Mouse (Mus musculus) CH12.LX (cell line): ENCODE measurements around the gene Tep1. TPM values are rescaled to one million over a fixed set of nuclear protein-coding genes. Genes with fewer than 3 reads are reported as not detected.

Experiments used
- DNase-seq: peaks from one replicate; pipeline ENCODE4 v3.0.0-alpha.2; 2013; ENCODE audit errors: extremely low read depth
- H3K27ac ChIP-seq: 2 replicates; pipeline ENCODE4 v1.5.1; 2012; ENCODE audit warnings: low read depth, mild to moderate bottlenecking, control low read depth, moderate library complexity; ENCODE audit not compliant: insufficient read depth
- H3K27me3 ChIP-seq: replicated peaks from 2 replicates; pipeline ENCODE3; 2012; ENCODE audit warnings: inconsistent platforms
- H3K36me3 ChIP-seq, 2 experiments: replicated peaks in 1 of 2; 2 replicates each; pipeline versions ENCODE3 to v1.6.1; 2012; ENCODE audit warnings: inconsistent platforms in 1 of 2, low read length in 1 of 2, mild to moderate bottlenecking in 1 of 2, mixed read lengths in 1 of 2, moderate library complexity in 1 of 2; ENCODE audit not compliant: control insufficient read depth in 1 of 2, insufficient read depth in 1 of 2
- H3K4me1 ChIP-seq, 2 experiments: 2 replicates each; pipeline ENCODE4 v1.6.1; 2012; ENCODE audit warnings: inconsistent platforms in 1 of 2, moderate library complexity in 1 of 2; ENCODE audit not compliant: insufficient read depth in 2 of 2, control insufficient read depth in 1 of 2
- H3K4me2 ChIP-seq: 2 replicates; pipeline ENCODE4 v1.6.1; 2012; ENCODE audit warnings: low read depth, mild to moderate bottlenecking, control low read depth; ENCODE audit not compliant: poor library complexity, insufficient read depth, severe bottlenecking
- H3K4me3 ChIP-seq, 3 experiments: fragments of 150-350 bp in 1 of 3; sonication (generic) in 1 of 3; replicated peaks in 1 of 3; 2 replicates each; pipeline versions ENCODE3 to v1.5.1; 2011 to 2012; ENCODE audit warnings: low read depth in 2 of 3, low read length in 2 of 3, mild to moderate bottlenecking in 2 of 3, moderate library complexity in 2 of 3, control low read depth in 1 of 3, improper control_type of control experiment in 1 of 3, inconsistent platforms in 1 of 3, mixed read lengths in 1 of 3; ENCODE audit not compliant: poor library complexity in 1 of 3
- H3K79me2 ChIP-seq: replicated peaks from 2 replicates; pipeline ENCODE4 v1.6.1; 2012; ENCODE audit warnings: mild to moderate bottlenecking, moderate library complexity; ENCODE audit not compliant: control insufficient read depth, poor library complexity, insufficient read depth, severe bottlenecking; ENCODE audit errors: extremely low read depth
- H3K9ac ChIP-seq: 2 replicates; pipeline ENCODE4 v1.6.1; 2012; ENCODE audit warnings: low read depth, mild to moderate bottlenecking, control low read depth, moderate library complexity; ENCODE audit not compliant: insufficient read depth
- H3K9me3 ChIP-seq: replicated peaks from 2 replicates; pipeline ENCODE3; 2012; ENCODE audit warnings: low read length, inconsistent platforms, mixed read lengths
- BHLHE40 ChIP-seq: IDR thresholded peaks from 2 replicates; pipeline ENCODE4 v1.6.1; 2011; ENCODE audit warnings: mild to moderate bottlenecking, low read depth, low read length, improper control_type of control experiment
- CHD1 ChIP-seq: IDR thresholded peaks from 2 replicates; pipeline ENCODE4 v1.6.1; 2012; ENCODE audit warnings: low read depth, low read length, improper control_type of control experiment, inconsistent platforms
- CHD2 ChIP-seq: IDR thresholded peaks from 2 replicates; pipeline ENCODE4 v1.6.1; 2011; ENCODE audit warnings: low read length, improper control_type of control experiment
- CTCF ChIP-seq, 2 experiments: IDR thresholded peaks in 1 of 2; conservative IDR thresholded peaks in 1 of 2; 2 replicates each; pipeline ENCODE4 v1.5.1; 2011 to 2012; ENCODE audit warnings: low read depth in 2 of 2, low read length in 2 of 2, improper control_type of control experiment in 1 of 2, inconsistent platforms in 1 of 2, mild to moderate bottlenecking in 1 of 2, moderate library complexity in 1 of 2
- EP300 ChIP-seq: IDR thresholded peaks from 2 replicates; pipeline ENCODE4 v1.6.1; 2011; ENCODE audit warnings: low read length, improper control_type of control experiment
- ETS1 ChIP-seq: conservative IDR thresholded peaks from 2 replicates; pipeline ENCODE4 v1.6.1; 2012; ENCODE audit warnings: low read depth, mild to moderate bottlenecking, inconsistent platforms, low read length, improper control_type of control experiment, moderate library complexity
- GABPA ChIP-seq: IDR thresholded peaks from 2 replicates; pipeline ENCODE4 v1.6.1; 2012; ENCODE audit warnings: low read depth, low read length, improper control_type of control experiment, inconsistent platforms; ENCODE audit not compliant: insufficient replicate concordance
- JUN ChIP-seq: IDR thresholded peaks from 2 replicates; pipeline ENCODE4 v1.6.1; 2011; ENCODE audit warnings: low read depth, mild to moderate bottlenecking, low read length, improper control_type of control experiment, moderate library complexity; ENCODE audit not compliant: insufficient read depth
- JUND ChIP-seq: conservative IDR thresholded peaks from 2 replicates; pipeline ENCODE4 v1.6.1; 2011; ENCODE audit warnings: low read depth, low read length, improper control_type of control experiment
- MAFK ChIP-seq: IDR thresholded peaks from 2 replicates; pipeline ENCODE4 v1.6.1; 2011; ENCODE audit warnings: low read length, improper control_type of control experiment; ENCODE audit not compliant: insufficient replicate concordance
- MAX ChIP-seq: IDR thresholded peaks from 2 replicates; pipeline ENCODE4 v1.6.1; 2011; ENCODE audit warnings: low read length, improper control_type of control experiment
- MAZ ChIP-seq: IDR thresholded peaks from 2 replicates; pipeline ENCODE4 v1.6.1; 2012; ENCODE audit warnings: low read depth, mild to moderate bottlenecking, inconsistent platforms, low read length, improper control_type of control experiment, moderate library complexity
- MEF2A ChIP-seq: IDR thresholded peaks from 2 replicates; pipeline ENCODE4 v1.6.1; 2014; ENCODE audit warnings: low read depth, mild to moderate bottlenecking, inconsistent platforms, low read length, improper control_type of control experiment, borderline replicate concordance
- MXI1 ChIP-seq: IDR thresholded peaks from 2 replicates; pipeline ENCODE4 v1.6.1; 2011; ENCODE audit warnings: mild to moderate bottlenecking, low read depth, low read length, improper control_type of control experiment
- MYC ChIP-seq: IDR thresholded peaks from 2 replicates; pipeline ENCODE4 v1.6.1; 2011; ENCODE audit warnings: low read depth, mild to moderate bottlenecking, improper control_type of control experiment, low read length
- NELFE ChIP-seq: IDR thresholded peaks from 2 replicates; pipeline ENCODE4 v1.6.1; 2011; ENCODE audit warnings: low read depth, low read length, improper control_type of control experiment
- NRF1 ChIP-seq: IDR thresholded peaks from 2 replicates; pipeline ENCODE4 v1.6.1; 2014; ENCODE audit warnings: low read depth, mild to moderate bottlenecking, inconsistent platforms, low read length, improper control_type of control experiment, moderate library complexity
- POLR2A ChIP-seq: IDR thresholded peaks from 2 replicates; pipeline ENCODE4 v1.6.1; 2011; ENCODE audit warnings: low read depth, mild to moderate bottlenecking, improper control_type of control experiment, low read length
- POLR2AphosphoS2 ChIP-seq: IDR thresholded peaks from 2 replicates; pipeline ENCODE4 v1.6.1; 2011; ENCODE audit warnings: low read depth, low read length, improper control_type of control experiment
- RAD21 ChIP-seq: IDR thresholded peaks from 2 replicates; pipeline ENCODE4 v1.6.1; 2011; ENCODE audit warnings: low read depth, mild to moderate bottlenecking, low read length, improper control_type of control experiment, moderate library complexity
- RCOR1 ChIP-seq: conservative IDR thresholded peaks from 2 replicates; pipeline ENCODE4 v1.6.1; 2012; ENCODE audit warnings: low read depth, mild to moderate bottlenecking, inconsistent platforms, low read length, improper control_type of control experiment
- SIN3A ChIP-seq: IDR thresholded peaks from 2 replicates; pipeline ENCODE4 v1.6.1; 2012; ENCODE audit warnings: low read length, improper control_type of control experiment, inconsistent platforms
- SMC3 ChIP-seq: IDR thresholded peaks from 2 replicates; pipeline ENCODE4 v1.6.1; 2011; ENCODE audit warnings: low read depth, low read length, improper control_type of control experiment
- TBP ChIP-seq: conservative IDR thresholded peaks from 2 replicates; pipeline ENCODE4 v1.6.1; 2011; ENCODE audit warnings: low read depth, low read length, improper control_type of control experiment
- TCF12 ChIP-seq: IDR thresholded peaks from 2 replicates; pipeline ENCODE4 v1.6.1; 2014; ENCODE audit warnings: low read depth, mild to moderate bottlenecking, inconsistent platforms, low read length, improper control_type of control experiment
- USF1 ChIP-seq: IDR thresholded peaks from 2 replicates; pipeline ENCODE4 v1.6.1; 2014; ENCODE audit warnings: low read depth, mild to moderate bottlenecking, inconsistent platforms, low read length, improper control_type of control experiment
- USF2 ChIP-seq: conservative IDR thresholded peaks from 2 replicates; pipeline ENCODE4 v1.6.1; 2011; ENCODE audit warnings: low read depth, low read length, improper control_type of control experiment
- ZKSCAN1 ChIP-seq: IDR thresholded peaks from 2 replicates; pipeline ENCODE4 v1.6.1; 2012; ENCODE audit warnings: low read depth, inconsistent platforms, low read length, improper control_type of control experiment, borderline replicate concordance
- ZMIZ1 ChIP-seq: IDR thresholded peaks from 2 replicates; pipeline ENCODE4 v1.6.1; 2012; ENCODE audit warnings: low read depth, mild to moderate bottlenecking, inconsistent platforms, low read length, improper control_type of control experiment
- ZNF384 ChIP-seq: IDR thresholded peaks from 2 replicates; pipeline ENCODE4 v1.6.1; 2012; ENCODE audit warnings: low read depth, low read length, improper control_type of control experiment, inconsistent platforms
- dilution Hi-C: fragments of 300-500 bp; cut with MboI; formaldehyde crosslinking; loops from 2 replicates; pipeline ENCODE4 v1.14.3; 2020; ENCODE audit warnings: low sequenced_read_pairs; ENCODE audit not compliant: extremely low pct_unique_long_range_greater_than_20kb, extremely low pct_ligation_motif_present
- in situ Hi-C: fragments of 300-500 bp; cut with MboI; formaldehyde crosslinking; loops from 3 replicates; pipeline ENCODE4 v1.14.3; 2019; ENCODE audit warnings: low sequenced_read_pairs, low pct_ligation_motif_present, low pct_unique_long_range_greater_than_20kb, mixed read lengths
- polyA plus RNA-seq: library from polyadenylated mRNA; unstranded; fragments of >175 nt; gene quantifications from 2 replicates; pipeline ENCODE4 v1.2.1, GENCODE M21; 2012; ENCODE audit warnings: low read depth; ENCODE audit not compliant: insufficient read length
- total RNA-seq, 2 experiments: library from RNA; depleted of rRNA; stranded (reverse); fragments of 300-350 nt in 1 of 2; fragments of >200 nt in 1 of 2; gene quantifications; 2 replicates each; pipeline ENCODE4 v1.2.3; 2012 to 2014

Tep1 gene
- total and polyA plus RNA-seq, 3 experiments, result 4.1 to 14.7 (median 12.9) TPM

DNA sequence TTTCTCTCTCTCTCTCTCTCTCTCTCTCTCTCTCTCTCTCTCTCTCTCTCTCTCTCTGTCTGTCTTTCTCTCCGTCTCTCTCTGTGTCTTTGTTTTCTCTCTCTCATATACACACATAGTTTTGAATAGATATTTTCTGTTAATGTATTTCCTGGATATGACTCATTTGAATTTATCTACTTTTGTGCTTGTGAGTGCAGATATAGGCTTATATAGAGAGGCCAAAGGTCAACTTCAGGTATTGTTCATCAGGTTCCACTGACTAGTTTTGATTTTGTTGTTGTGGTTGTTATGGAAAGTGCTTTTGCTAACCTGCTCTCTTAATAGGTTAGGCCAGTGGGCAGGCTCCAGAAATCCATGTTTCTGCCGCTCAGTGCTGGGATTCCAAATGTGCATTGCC is 57.3 kb downstream of the Tep1 start:
- no peak for TF ChIP-seq CHD1
- no peak for TF ChIP-seq JUND
- TF ChIP-seq SIN3A, result no peak
- no peak for TF ChIP-seq RAD21
- no peak for TF ChIP-seq CTCF (conservative IDR thresholded peaks at IDR 0.05 in 1 of 2, IDR thresholded peaks at IDR 0.05 in 1 of 2; ENCODE audit: low read depth in 2 of 2, low read length in 2 of 2)
- no peak for TF ChIP-seq MAZ
- TF ChIP-seq, all 38 proteins: peak for 0
- dilution Hi-C loops, result no loop called here
- peaks cover 1% of the 10 kb centered on the region; the same call in 1 of the 2 replicates for H3K79me2 ChIP-seq
- no peaks in the 10 kb centered on the region for H3K27me3 ChIP-seq
- peaks cover 0 to 7% of the 10 kb centered on the region in 2 experiments; a peak in 1 of 4 replicates for H3K4me1 ChIP-seq
- no peak overlapping the region for H3K4me3 ChIP-seq
- no peak for DNase-seq
- in situ Hi-C loops, result loop anchor here (25.0 kb wide), 1 partner anchor 449 kb away; the partner anchor contains the start of gene Rnase2a
- H3K27ac ChIP-seq, result no peak overlapping the region
- H3K4me2 ChIP-seq, result no peak overlapping the region
- peaks cover 57 to 76% of the 10 kb centered on the region in 2 experiments for H3K36me3 ChIP-seq
- H3K9me3 ChIP-seq, result no peaks in the 10 kb centered on the region
- H3K9ac ChIP-seq, result no peak overlapping the region

DNA sequence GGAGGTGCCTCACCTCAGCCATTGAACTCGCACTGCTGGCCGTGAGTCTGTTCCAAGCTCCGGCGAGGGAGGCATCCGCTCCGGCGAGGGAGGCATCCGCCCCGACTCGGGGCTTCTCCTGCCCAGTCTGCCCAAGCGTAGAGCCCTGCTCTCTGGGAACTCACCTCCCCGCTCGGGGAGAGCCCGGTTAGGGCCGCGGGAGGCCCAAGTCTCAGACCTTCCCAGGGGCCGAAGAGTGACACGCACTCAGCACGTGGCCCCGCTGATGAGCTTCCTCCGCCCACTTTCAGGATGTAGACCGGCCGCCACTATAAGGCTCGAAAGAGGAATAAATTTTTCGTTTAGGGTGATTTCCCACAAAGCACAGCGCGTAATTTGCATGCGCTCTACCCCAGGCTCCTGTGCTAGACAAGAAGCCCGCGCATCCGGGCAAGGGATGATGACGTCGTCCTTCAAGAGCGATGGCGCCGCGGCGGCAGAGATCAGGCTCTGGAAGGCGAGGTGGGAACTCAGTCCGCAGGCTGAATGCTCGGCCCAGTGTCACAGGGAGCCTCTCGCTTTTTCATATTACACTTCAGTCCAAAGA is 62.8 kb downstream of the Tep1 start, which contains the start of the genes Ccnb1ip1 and Parp2:
Gene Ccnb1ip1, minus strand, starts transcription at position 246 of the 586 bp plus-strand sequence.
Gene Parp2, plus strand, starts transcription at position 355 of the 586 bp plus-strand sequence.
- DNase-seq, result peak; percentile 97
- Histone ChIP-seq H3K4me1 (peaks cover 0 to 11% of the 10 kb centered on the region in 2 experiments; a peak in 1 of 4 replicates), H3K9ac (peak within 1 kb of the TSS; percentile 96), H3K4me3 (peak within 1 kb of the TSS; percentile 69 to 100 (median 76)), H3K27ac (no peak within 1 kb of the TSS), H3K27me3 (no peaks in the 10 kb centered on the region), H3K79me2 (peaks cover 2% of the 10 kb centered on the region; the same call in 1 of the 2 replicates), H3K36me3 (peaks cover 18 to 28% of the 10 kb centered on the region in 2 experiments), H3K9me3 (no peaks in the 10 kb centered on the region), H3K4me2 (peak within 1 kb of the TSS; percentile 98)
- dilution Hi-C loops, result no loop called here
- in situ Hi-C loops, result loop anchor here (5.0 to 25.0 kb wide), 3 partner anchors 125 to 455 kb away; partner anchors contain the start of genes Pip4p1, Pnp and Rnase2a
- TF ChIP-seq MYC (peak; percentile 97), EP300 (0 out of 2 replicates have a peak, but pooled peaks have one; percentile 9), USF2 (peak; percentile 65), CHD1 (peak; percentile 25; the same call in 1 of the 2 replicates), JUND (peak; percentile 63; the same call in 1 of the 2 replicates), NELFE (peak; percentile 93), ZMIZ1 (peak; percentile 88), MAFK (peak; percentile 87), CHD2 (0 out of 2 replicates have a peak, but pooled peaks have one; percentile 57), NRF1 (peak; percentile 71), MAX (peak; percentile 99), TCF12 (peak; percentile 89), MXI1 (peak; percentile 93), TBP (peak; percentile 99), JUN (no peak), USF1 (peak; percentile 87), GABPA (no peak; the same call in 1 of the 2 replicates), BHLHE40 (peak; percentile 99), MEF2A (peak; percentile 82), ZNF384 (no peak), MAZ (peak; percentile 84), POLR2AphosphoS2 (peak; percentile 79; the same call in 1 of the 2 replicates), POLR2A (peak; percentile 95), RAD21 (no peak), SIN3A (peak; percentile 95), SMC3 (no peak), ETS1 (peak; percentile 87), CTCF (conservative IDR thresholded peaks at IDR 0.05 in 1 of 2, IDR thresholded peaks at IDR 0.05 in 1 of 2; ENCODE audit: low read depth in 2 of 2, low read length in 2 of 2) (no peak), ZKSCAN1 (no peak), RCOR1 (peak; percentile 81; the same call in 1 of the 2 replicates)
